24 mouse cellular contexts compared by ENCODE assay signal in the genomic region with DNA sequence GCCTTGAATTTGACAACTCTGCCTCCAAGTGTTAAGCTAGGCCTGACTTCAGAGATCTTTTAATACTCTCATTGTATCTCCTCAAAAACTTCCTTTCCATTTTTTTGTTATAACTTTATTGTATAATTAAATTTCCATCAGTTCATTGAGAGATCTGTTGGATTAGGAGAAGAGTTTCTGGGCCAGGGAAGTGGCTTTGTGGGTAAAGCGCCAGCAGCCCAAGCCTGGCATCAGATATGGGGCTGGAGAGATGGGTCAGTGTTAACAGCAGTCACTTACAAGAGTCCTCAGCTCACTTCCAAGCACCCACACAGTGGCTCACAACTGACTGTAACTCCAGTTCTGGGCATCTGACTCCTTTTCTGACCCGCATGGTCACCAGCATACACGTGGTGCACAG.
DNase-seq lines count a peak whose midpoint lies in the region; ATAC-seq and TF ChIP-seq lines count a peak whose summit lies in the region.
"Had no signal": no experiment of that assay in that cellular context is flagged by ENCODE, and none has a peak within 500 bp of the region (broad histone marks: within the 10 kb centered on the region; RNA-seq: fewer than 3 reads in every experiment).

No protein-coding gene starts in this region.

- no peak overlapping the region for H3K4me3 ChIP-seq in embryonic facial prominence, embryonic 14.5 days (ENCODE audit: low read depth, low read length)
- no peak overlapping the region for H3K4me3 ChIP-seq in embryonic facial prominence, embryonic 10.5 days
- H3K4me3 ChIP-seq in kidney, adult 2 months (ENCODE audit: insufficient read depth, low read depth, low read length): no peak overlapping the region
- H3K4me3 ChIP-seq in kidney, embryonic 14.5 days (ENCODE audit: low read length): no peak overlapping the region
- H3K4me3 ChIP-seq in midbrain, embryonic 11.5 days (ENCODE audit: low read depth, low read length): no peak overlapping the region
- no peak overlapping the region for H3K4me3 ChIP-seq in midbrain, embryonic 13.5 days (replicated peaks)
- H3K4me3 ChIP-seq: embryonic facial prominence, embryonic 13.5 days; forebrain, embryonic 13.5 days; forebrain, embryonic 15.5 days had no signal

- ATAC-seq in embryonic facial prominence, embryonic 14.5 days (ENCODE audit: low read depth): no peak
- ATAC-seq in kidney, embryonic 14.5 days (ENCODE audit: low FRiP score, low TSS enrichment): no peak
- no peak for ATAC-seq in midbrain, embryonic 11.5 days (ENCODE audit: low FRiP score)
- no peak for ATAC-seq in midbrain, embryonic 13.5 days
- ATAC-seq: activated CD4-positive, CD25-positive, alpha-beta regulatory T cell, adult 4 months; CD4-positive, CD25-positive, alpha-beta regulatory T cell, adult 4 months; forebrain, embryonic 13.5 days; forebrain, embryonic 15.5 days; forebrain, postnatal 0 days; Patski had no signal

- WGBS in embryonic facial prominence, embryonic 14.5 days: 87% methylated on average over 3 of the region's 3 CpGs
- WGBS in embryonic facial prominence, embryonic 10.5 days: 96% methylated on average over 3 of the region's 3 CpGs
- WGBS in kidney, adult 2 months: 91% methylated on average over 3 of the region's 3 CpGs
- 97% methylated on average over 3 of the region's 3 CpGs for WGBS in kidney, embryonic 14.5 days
- 92% methylated on average over 3 of the region's 3 CpGs for WGBS in midbrain, embryonic 11.5 days
- WGBS in midbrain, embryonic 13.5 days: 94% methylated on average over 3 of the region's 3 CpGs

- H3K9me3 ChIP-seq in embryonic facial prominence, embryonic 14.5 days (ENCODE audit: control insufficient read depth, low read length): no peaks in the 10 kb centered on the region
- no peaks in the 10 kb centered on the region for H3K9me3 ChIP-seq in embryonic facial prominence, embryonic 10.5 days
- H3K9me3 ChIP-seq in kidney, embryonic 14.5 days (ENCODE audit: control insufficient read depth, low read length): no peaks in the 10 kb centered on the region
- no peaks in the 10 kb centered on the region for H3K9me3 ChIP-seq in midbrain, embryonic 11.5 days (ENCODE audit: control insufficient read depth, low read length)
- no peaks in the 10 kb centered on the region for H3K9me3 ChIP-seq in midbrain, embryonic 13.5 days
- H3K9me3 ChIP-seq: embryonic facial prominence, embryonic 13.5 days; forebrain, embryonic 13.5 days; forebrain, embryonic 15.5 days; G1E had no signal

- no peak for TF ChIP-seq POLR2A in kidney, adult 2 months (IDR thresholded peaks at IDR 0.05; ENCODE audit: low read depth, low read length)

- 0 out of 2 replicates have a peak overlapping the region, but pooled peaks have one; percentile 31 for H3K27ac ChIP-seq in embryonic facial prominence, embryonic 14.5 days (replicated peaks; ENCODE audit: low read depth, low read length)
- no peak overlapping the region for H3K27ac ChIP-seq in embryonic facial prominence, embryonic 10.5 days (replicated peaks)
- peak overlapping the region; percentile 61; the same call in 1 of the 2 replicates for H3K27ac ChIP-seq in kidney, adult 2 months (ENCODE audit: insufficient read depth, low read depth, low read length)
- H3K27ac ChIP-seq in kidney, embryonic 14.5 days (ENCODE audit: low read depth, low read length): no peak overlapping the region
- no peak overlapping the region for H3K27ac ChIP-seq in midbrain, embryonic 11.5 days (ENCODE audit: low read depth, low read length)
- H3K27ac ChIP-seq in midbrain, embryonic 13.5 days: no peak overlapping the region
- H3K27ac ChIP-seq: embryonic facial prominence, embryonic 13.5 days; forebrain, embryonic 13.5 days; forebrain, embryonic 15.5 days had no signal

- no peak for DNase-seq in embryonic facial prominence, embryonic 14.5 days (ENCODE audit: low spot score)
- no peak for DNase-seq in embryonic facial prominence, embryonic 10.5 days (ENCODE audit: low spot score)
- no peak for DNase-seq in kidney, adult 2 months
- peak; percentile 73 for DNase-seq in midbrain, embryonic 11.5 days (ENCODE audit: low spot score, missing footprints)
- DNase-seq: adrenal gland, adult 8-10 months; adrenal gland, postnatal 14 days; adrenal gland, postnatal 36 days; B cell, adult 2 months; cerebellum, adult 11-12 months; cerebellum, adult 2 months; cerebellum, adult 9-10 months; cerebellum, postnatal 10 days; cerebellum, postnatal 25 days; forebrain, postnatal 0 days had no signal

- H3K9ac ChIP-seq in embryonic facial prominence, embryonic 14.5 days (ENCODE audit: low read depth, low read length): no peak overlapping the region
- no peak overlapping the region for H3K9ac ChIP-seq in kidney, embryonic 14.5 days (ENCODE audit: low read depth, low read length)
- no peak overlapping the region for H3K9ac ChIP-seq in midbrain, embryonic 11.5 days (ENCODE audit: low read length)
- H3K9ac ChIP-seq in midbrain, embryonic 13.5 days (replicated peaks): no peak overlapping the region
- H3K9ac ChIP-seq: embryonic facial prominence, embryonic 13.5 days; forebrain, embryonic 13.5 days; forebrain, embryonic 15.5 days; forebrain, postnatal 0 days had no signal

- no peaks in the 10 kb centered on the region for H3K36me3 ChIP-seq in embryonic facial prominence, embryonic 14.5 days (ENCODE audit: control insufficient read depth, insufficient read depth, low read length)
- no peaks in the 10 kb centered on the region for H3K36me3 ChIP-seq in embryonic facial prominence, embryonic 10.5 days (replicated peaks)
- H3K36me3 ChIP-seq in kidney, adult 2 months (ENCODE audit: control insufficient read depth, insufficient read depth, low read length): no peaks in the 10 kb centered on the region
- H3K36me3 ChIP-seq in kidney, embryonic 14.5 days (ENCODE audit: control insufficient read depth, insufficient read depth, low read length): no peaks in the 10 kb centered on the region
- no peaks in the 10 kb centered on the region for H3K36me3 ChIP-seq in midbrain, embryonic 11.5 days (ENCODE audit: control insufficient read depth, insufficient read depth, low read length)
- no peaks in the 10 kb centered on the region for H3K36me3 ChIP-seq in midbrain, embryonic 13.5 days
- H3K36me3 ChIP-seq: embryonic facial prominence, embryonic 13.5 days; forebrain, embryonic 15.5 days; G1E had no signal

- no peaks in the 10 kb centered on the region; the same call in 1 of the 2 replicates for H3K27me3 ChIP-seq in embryonic facial prominence, embryonic 14.5 days (replicated peaks; ENCODE audit: control insufficient read depth, insufficient read depth, low read length)
- H3K27me3 ChIP-seq in embryonic facial prominence, embryonic 10.5 days (replicated peaks; ENCODE audit: low read depth, poor library complexity, severe bottlenecking): peaks cover 15% of the 10 kb centered on the region; the same call in 1 of the 2 replicates
- H3K27me3 ChIP-seq in kidney, adult 2 months (replicated peaks; ENCODE audit: control insufficient read depth, insufficient read depth, low read length): no peaks in the 10 kb centered on the region
- H3K27me3 ChIP-seq in kidney, embryonic 14.5 days (ENCODE audit: control insufficient read depth, insufficient read depth, low read length): no peaks in the 10 kb centered on the region
- H3K27me3 ChIP-seq in midbrain, embryonic 11.5 days (ENCODE audit: control insufficient read depth, insufficient read depth, low read length): no peaks in the 10 kb centered on the region
- no peaks in the 10 kb centered on the region for H3K27me3 ChIP-seq in midbrain, embryonic 13.5 days
- H3K27me3 ChIP-seq: CH12.LX; embryonic facial prominence, embryonic 13.5 days; forebrain, embryonic 13.5 days; forebrain, embryonic 15.5 days; Patski had no signal

- H3K4me1 ChIP-seq in embryonic facial prominence, embryonic 14.5 days (ENCODE audit: control insufficient read depth, insufficient read depth, low read length): peaks cover 6% of the 10 kb centered on the region; the same call in 1 of the 2 replicates
- peaks cover 9% of the 10 kb centered on the region; the same call in 1 of the 2 replicates for H3K4me1 ChIP-seq in embryonic facial prominence, embryonic 10.5 days
- H3K4me1 ChIP-seq in kidney, adult 2 months (ENCODE audit: control insufficient read depth, insufficient read depth, low read length): peaks cover 11% of the 10 kb centered on the region
- H3K4me1 ChIP-seq in kidney, embryonic 14.5 days (ENCODE audit: control insufficient read depth, insufficient read depth, low read length): no peaks in the 10 kb centered on the region; the same call in 1 of the 2 replicates
- no peaks in the 10 kb centered on the region for H3K4me1 ChIP-seq in midbrain, embryonic 11.5 days (ENCODE audit: control insufficient read depth, insufficient read depth, low read length)
- no peaks in the 10 kb centered on the region for H3K4me1 ChIP-seq in midbrain, embryonic 13.5 days (replicated peaks)
- H3K4me1 ChIP-seq: embryonic facial prominence, embryonic 13.5 days; forebrain, embryonic 13.5 days; forebrain, embryonic 15.5 days had no signal

- no peak for TF ChIP-seq CTCF in kidney, adult 2 months (conservative IDR thresholded peaks at IDR 0.05; ENCODE audit: insufficient read depth, insufficient read length, low read depth, low read length)

- no peak overlapping the region for H3K4me2 ChIP-seq in embryonic facial prominence, embryonic 14.5 days (ENCODE audit: low read depth, low read length)
- H3K4me2 ChIP-seq in kidney, embryonic 14.5 days (replicated peaks; ENCODE audit: low read depth, low read length): no peak overlapping the region
- H3K4me2 ChIP-seq in midbrain, embryonic 11.5 days: no peak overlapping the region
- H3K4me2 ChIP-seq in midbrain, embryonic 13.5 days (replicated peaks): no peak overlapping the region
- H3K4me2 ChIP-seq: embryonic facial prominence, embryonic 13.5 days; forebrain, embryonic 13.5 days; forebrain, embryonic 15.5 days had no signal

Comparison
In these comparisons a context has a peak if more than half of its experiments do, and no peak if none do; other contexts are left out.
1. H3K27ac ChIP-seq: peak in embryonic facial prominence, embryonic 14.5 days (single experiment) and kidney, adult 2 months (single experiment); none in embryonic facial prominence, embryonic 10.5 days (single experiment), kidney, embryonic 14.5 days (single experiment), midbrain, embryonic 11.5 days (single experiment) and midbrain, embryonic 13.5 days (single experiment).